Mouse (Mus musculus): ENCODE results near the gene 1700016K19Rik. TPM values are rescaled to one million over a fixed set of nuclear protein-coding genes. Genes with fewer than 3 reads are reported as not detected.

The 1700016K19Rik gene
- polyA plus RNA-seq, 1 experiment from 2014 or later, result 3.8 TPM

DNA sequence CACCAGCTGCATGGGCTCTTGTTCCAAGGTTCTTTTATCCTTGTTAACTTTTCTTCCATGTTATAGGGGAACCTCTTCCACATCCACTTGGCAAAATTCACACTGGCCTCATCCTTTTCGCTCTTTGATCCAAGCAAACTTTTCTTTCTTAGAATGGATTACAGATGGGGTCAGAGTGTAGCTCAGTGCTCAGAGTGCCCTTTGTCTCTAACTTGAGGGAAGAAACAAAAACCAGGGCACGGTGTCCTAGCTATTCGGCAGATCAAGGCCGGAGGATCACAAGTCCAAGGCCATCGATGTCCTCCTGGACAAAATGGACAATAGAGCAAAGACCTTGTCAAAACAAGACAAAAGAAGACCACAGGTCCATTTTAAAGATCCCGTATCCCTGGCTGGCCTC lies 31.0 kb upstream of the 1700016K19Rik start:
- H3K36me3 ChIP-seq, result no peaks in the 10 kb centered on the region
- H3K4me3 ChIP-seq, result no peak overlapping the region
- H3K9me3 ChIP-seq, result no peaks in the 10 kb centered on the region
- no peak for DNase-seq (ENCODE audit: low spot score)
- peaks cover 58% of the 10 kb centered on the region for H3K27me3 ChIP-seq (ENCODE audit: insufficient read depth, poor library complexity, severe bottlenecking)
- no peak overlapping the region for H3K27ac ChIP-seq
- 82% methylated on average over 6 of the region's 6 CpGs for WGBS
- peaks cover 51% of the 10 kb centered on the region for H3K4me1 ChIP-seq (replicated peaks)

DNA sequence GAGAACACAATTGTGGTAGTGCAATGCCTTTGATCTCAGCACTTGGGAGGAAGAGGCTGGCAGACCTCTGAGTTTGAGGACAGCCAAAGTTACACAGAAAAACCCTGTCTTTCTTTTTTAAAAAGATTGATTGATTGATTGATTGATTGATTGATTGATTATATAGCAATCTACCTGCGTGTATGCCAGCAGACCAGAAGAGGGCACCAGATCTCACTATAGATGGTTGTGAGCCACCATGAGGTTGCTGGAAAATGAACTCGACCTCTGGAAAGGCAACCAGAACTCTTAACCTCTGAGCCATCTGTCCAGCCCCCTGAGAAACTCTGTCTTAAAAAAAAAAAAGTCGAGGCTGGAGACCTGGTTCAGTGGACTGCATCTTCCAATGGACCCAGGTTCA lies 29.1 kb upstream of the 1700016K19Rik start:
- no peaks in the 10 kb centered on the region for H3K36me3 ChIP-seq
- 24% methylated on average over 3 of the region's 3 CpGs for WGBS
- no peak overlapping the region for H3K4me3 ChIP-seq
- peaks cover 46% of the 10 kb centered on the region for H3K27me3 ChIP-seq (ENCODE audit: insufficient read depth, poor library complexity, severe bottlenecking)
- 0 out of 2 replicates have a peak, but pooled peaks cover 3% of the 10 kb centered on the region for H3K9me3 ChIP-seq
- no peak for DNase-seq (ENCODE audit: low spot score)
- H3K4me1 ChIP-seq (replicated peaks), result peaks cover 32% of the 10 kb centered on the region
- H3K27ac ChIP-seq, result no peak overlapping the region

DNA sequence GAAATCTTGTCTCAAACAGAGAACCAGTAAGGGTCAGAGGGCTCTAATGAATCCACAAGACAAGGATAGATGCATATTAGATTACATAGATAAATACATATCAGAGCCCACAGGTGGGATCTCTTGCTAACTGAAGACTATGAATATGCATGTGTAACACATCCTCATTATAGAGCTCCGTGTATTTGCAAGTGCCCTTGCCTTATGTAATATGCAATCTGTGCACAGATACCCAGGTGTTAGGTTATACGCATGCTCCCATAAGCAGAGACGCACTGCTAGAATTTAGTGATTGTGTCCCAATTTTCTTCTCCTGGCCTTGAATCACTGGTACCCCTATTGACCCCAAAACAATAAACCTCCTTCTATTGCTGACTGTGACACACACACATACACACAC lies 27.5 kb upstream of the 1700016K19Rik start:
- Histone ChIP-seq H3K4me3 (no peak overlapping the region), H3K4me1 (replicated peaks) (peaks cover 17% of the 10 kb centered on the region), H3K36me3 (no peaks in the 10 kb centered on the region), H3K27me3 (ENCODE audit: insufficient read depth, poor library complexity, severe bottlenecking) (peaks cover 30% of the 10 kb centered on the region), H3K27ac (no peak overlapping the region), H3K9me3 (0 out of 2 replicates have a peak, but pooled peaks cover 3% of the 10 kb centered on the region)
- DNase-seq (ENCODE audit: low spot score), result no peak
- 85% methylated on average over 3 of the region's 3 CpGs for WGBS

DNA sequence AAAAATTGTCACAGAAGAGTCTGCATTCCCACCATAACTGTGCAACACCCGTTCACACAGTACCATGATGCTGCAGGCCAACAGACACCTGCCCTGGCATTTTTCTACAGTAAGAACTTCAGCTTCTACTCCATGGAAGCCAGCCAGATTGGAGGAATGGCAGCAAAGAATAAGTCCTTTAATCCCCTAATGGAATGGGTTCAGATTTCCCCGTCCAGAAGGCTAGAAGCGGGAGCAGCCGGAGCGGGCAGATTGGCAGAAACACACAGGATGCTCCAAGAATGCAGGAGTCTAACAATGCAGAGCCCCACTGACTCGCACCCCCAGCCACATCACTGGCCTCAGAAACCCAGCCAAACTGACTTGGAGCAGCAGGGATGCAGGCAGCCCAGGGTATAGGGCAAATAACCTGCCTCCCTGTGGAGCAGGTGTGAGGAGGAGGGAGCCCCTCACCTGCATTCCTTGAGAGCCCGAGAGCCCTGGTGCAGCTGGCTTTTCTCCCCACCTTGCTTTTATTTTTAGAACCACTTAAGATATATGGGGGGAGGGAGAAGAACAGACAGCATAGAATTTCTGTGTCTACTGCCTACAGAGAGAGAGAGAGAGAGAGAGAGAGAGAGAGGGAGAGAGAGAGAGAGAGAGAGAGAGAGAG lies 26.7 kb upstream of the 1700016K19Rik start:
- peaks cover 8% of the 10 kb centered on the region for H3K4me1 ChIP-seq (replicated peaks)
- DNase-seq (ENCODE audit: low spot score), result no peak
- no peaks in the 10 kb centered on the region for H3K36me3 ChIP-seq
- H3K9me3 ChIP-seq, result 0 out of 2 replicates have a peak, but pooled peaks cover 3% of the 10 kb centered on the region
- H3K27ac ChIP-seq, result no peak overlapping the region
- no peak overlapping the region for H3K4me3 ChIP-seq
- H3K27me3 ChIP-seq (ENCODE audit: insufficient read depth, poor library complexity, severe bottlenecking), result peaks cover 22% of the 10 kb centered on the region
- WGBS, result 35% methylated on average over 7 of the region's 7 CpGs

DNA sequence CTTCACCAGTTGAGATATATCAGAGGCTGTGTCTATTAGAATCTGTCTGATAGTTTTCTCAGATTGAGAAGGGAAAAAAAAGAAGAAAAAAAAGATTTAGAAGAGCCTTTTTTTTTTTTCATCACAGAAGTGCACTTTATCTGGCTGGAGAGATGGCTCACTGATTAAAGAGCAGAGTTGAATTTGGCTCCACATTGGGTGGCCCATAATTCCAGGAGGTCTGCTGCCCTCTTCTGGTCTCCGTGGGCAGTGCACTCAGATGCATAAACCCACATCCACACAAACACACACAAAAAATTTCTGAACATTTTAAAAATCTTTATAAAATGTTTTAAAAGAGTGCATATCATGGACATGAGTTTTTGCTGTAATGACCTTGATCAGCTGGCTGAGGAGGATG lies 25.7 kb upstream of the 1700016K19Rik start:
- Histone ChIP-seq H3K27ac (no peak overlapping the region), H3K27me3 (ENCODE audit: insufficient read depth, poor library complexity, severe bottlenecking) (peaks cover 13% of the 10 kb centered on the region), H3K4me3 (no peak overlapping the region), H3K4me1 (replicated peaks) (peaks cover 4% of the 10 kb centered on the region), H3K36me3 (no peaks in the 10 kb centered on the region), H3K9me3 (0 out of 2 replicates have a peak, but pooled peaks cover 3% of the 10 kb centered on the region)
- 95% methylated on average over 1 of the region's 1 CpGs for WGBS
- DNase-seq (ENCODE audit: low spot score), result no peak

DNA sequence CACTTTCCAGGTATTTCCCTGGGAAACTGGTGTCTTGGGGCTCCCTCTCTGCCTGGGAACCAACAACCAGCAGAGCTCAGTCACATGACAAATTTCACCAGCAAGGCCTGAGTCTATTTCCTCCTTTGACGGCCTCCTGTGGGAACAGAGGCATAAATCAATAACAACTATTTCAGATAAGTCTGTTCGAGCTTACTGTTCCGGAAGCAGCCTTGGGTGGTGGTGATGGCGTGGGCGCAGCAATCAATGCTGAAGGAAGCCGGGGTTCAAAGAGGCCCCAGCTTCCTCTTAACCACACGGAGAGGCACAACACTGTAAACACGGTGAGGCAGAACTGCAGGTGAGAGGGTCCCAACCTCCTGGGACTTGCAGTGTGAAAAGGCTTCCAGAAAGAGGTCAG lies 23.0 kb upstream of the 1700016K19Rik start:
- Histone ChIP-seq H3K4me3 (no peak overlapping the region), H3K4me1 (replicated peaks) (peaks cover 8% of the 10 kb centered on the region), H3K36me3 (no peaks in the 10 kb centered on the region), H3K27me3 (ENCODE audit: insufficient read depth, poor library complexity, severe bottlenecking) (no peaks in the 10 kb centered on the region), H3K9me3 (0 out of 2 replicates have a peak, but pooled peaks cover 3% of the 10 kb centered on the region), H3K27ac (no peak overlapping the region)
- 70% methylated on average over 8 of the region's 8 CpGs for WGBS
- DNase-seq (ENCODE audit: low spot score), result no peak

DNA sequence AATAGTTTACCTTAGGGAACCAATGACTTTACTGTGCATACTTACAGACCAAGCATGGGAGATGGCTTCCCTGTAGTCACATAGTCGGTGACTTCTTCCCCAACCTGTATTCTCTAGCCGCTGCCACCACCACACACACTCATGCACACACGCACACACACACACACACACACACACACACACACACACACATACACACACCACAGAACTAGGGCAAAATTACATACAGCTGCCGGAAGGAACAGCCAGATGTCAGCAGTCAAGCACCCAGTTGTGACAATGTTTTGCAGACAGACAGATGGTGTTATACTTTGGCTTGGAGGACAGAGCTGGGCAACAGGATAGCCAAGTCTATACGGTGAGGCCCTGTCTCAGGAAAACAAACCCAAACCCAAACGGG lies 21.7 kb upstream of the 1700016K19Rik start:
- WGBS, result 83% methylated on average over 6 of the region's 6 CpGs
- peaks cover 5% of the 10 kb centered on the region for H3K4me1 ChIP-seq (replicated peaks)
- H3K36me3 ChIP-seq, result no peaks in the 10 kb centered on the region
- 0 out of 2 replicates have a peak, but pooled peaks cover 3% of the 10 kb centered on the region for H3K9me3 ChIP-seq
- H3K27ac ChIP-seq, result no peak overlapping the region
- no peaks in the 10 kb centered on the region for H3K27me3 ChIP-seq (ENCODE audit: insufficient read depth, poor library complexity, severe bottlenecking)
- no peak overlapping the region for H3K4me3 ChIP-seq
- no peak for DNase-seq (ENCODE audit: low spot score)

DNA sequence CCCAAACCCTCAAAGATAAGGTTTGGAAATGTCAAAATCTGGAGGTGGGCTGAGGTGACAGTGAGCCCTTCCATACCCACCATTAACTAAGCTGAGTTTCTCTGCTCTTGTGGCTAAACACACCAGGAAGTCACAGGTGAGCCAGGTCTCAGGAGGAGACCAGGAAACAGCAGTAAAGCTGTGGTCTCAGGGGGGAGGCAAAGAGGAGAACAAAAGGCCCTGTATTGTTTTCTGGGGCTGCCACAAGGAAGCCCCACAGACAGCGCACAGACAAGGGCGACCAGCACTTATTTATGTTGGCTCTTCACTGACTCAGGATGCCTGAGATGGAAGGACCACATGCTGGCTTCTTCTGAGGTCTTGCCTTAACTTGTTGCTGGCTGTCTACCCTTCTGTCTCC lies 19.3 kb upstream of the 1700016K19Rik start:
- 30% methylated on average over 2 of the region's 2 CpGs for WGBS

DNA sequence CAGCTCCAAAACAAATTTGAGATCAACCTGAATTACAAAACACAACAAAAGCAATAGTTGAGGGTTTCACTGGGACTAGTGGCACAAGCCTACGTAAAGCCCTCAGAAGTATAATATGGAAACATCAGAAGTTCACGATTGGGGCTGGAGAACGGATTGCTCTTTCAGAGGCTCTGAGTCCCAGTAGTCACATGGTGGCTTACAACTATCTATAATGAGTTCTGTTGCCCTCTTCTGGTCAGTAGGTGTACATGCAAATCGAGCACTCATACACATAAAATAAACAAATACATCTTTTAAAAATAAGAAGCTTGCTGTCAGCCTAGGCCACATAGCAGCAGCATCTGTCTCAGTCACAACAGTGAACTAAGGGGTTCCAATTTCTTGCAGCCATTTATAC lies 16.5 kb upstream of the 1700016K19Rik start:
- H3K9me3 ChIP-seq, result no peaks in the 10 kb centered on the region
- no peak for DNase-seq (ENCODE audit: low spot score)
- no peaks in the 10 kb centered on the region for H3K36me3 ChIP-seq
- 0 out of 2 replicates have a peak, but pooled peaks cover 4% of the 10 kb centered on the region for H3K4me1 ChIP-seq (replicated peaks)
- H3K4me3 ChIP-seq, result no peak overlapping the region
- H3K27me3 ChIP-seq (ENCODE audit: insufficient read depth, poor library complexity, severe bottlenecking), result no peaks in the 10 kb centered on the region
- H3K27ac ChIP-seq, result no peak overlapping the region
- 78% methylated on average over 4 of the region's 4 CpGs for WGBS

More for the DNA sequence above, 19.3 kb upstream of the 1700016K19Rik start:
- H3K4me1 ChIP-seq (replicated peaks), result peaks cover 4% of the 10 kb centered on the region; the same call in 1 of the 2 replicates
- no peaks in the 10 kb centered on the region for H3K9me3 ChIP-seq
- no peak overlapping the region for H3K27ac ChIP-seq
- H3K36me3 ChIP-seq, result no peaks in the 10 kb centered on the region
- H3K27me3 ChIP-seq (ENCODE audit: insufficient read depth, poor library complexity, severe bottlenecking), result no peaks in the 10 kb centered on the region
- DNase-seq (ENCODE audit: low spot score), result no peak
- H3K4me3 ChIP-seq, result no peak overlapping the region

DNA sequence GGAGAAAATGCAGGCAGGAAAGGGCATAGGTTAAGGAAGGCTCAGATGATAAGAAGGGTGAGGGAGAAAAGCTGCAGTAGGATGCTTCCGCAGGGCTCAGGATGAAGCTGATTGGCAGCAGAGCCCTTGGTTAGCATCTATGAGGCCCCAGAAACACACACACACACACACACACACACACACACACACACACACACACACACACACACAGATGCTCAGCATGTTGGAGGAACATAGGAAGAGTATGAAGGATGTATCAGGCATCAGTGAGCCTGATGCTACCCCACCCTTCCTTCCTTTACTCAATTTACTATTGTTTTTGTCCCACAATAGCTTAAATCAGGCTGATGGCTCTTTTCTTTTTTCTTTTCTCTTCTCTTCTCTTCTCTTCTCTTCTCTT lies 15.1 kb upstream of the 1700016K19Rik start:
- H3K9me3 ChIP-seq, result no peaks in the 10 kb centered on the region
- H3K4me3 ChIP-seq, result no peak overlapping the region
- no peaks in the 10 kb centered on the region for H3K27me3 ChIP-seq (ENCODE audit: insufficient read depth, poor library complexity, severe bottlenecking)
- H3K36me3 ChIP-seq, result no peaks in the 10 kb centered on the region
- no peak for DNase-seq (ENCODE audit: low spot score)
- no peak overlapping the region for H3K27ac ChIP-seq
- H3K4me1 ChIP-seq (replicated peaks), result 0 out of 2 replicates have a peak, but pooled peaks cover 4% of the 10 kb centered on the region
- 83% methylated on average over 1 of the region's 1 CpGs for WGBS

DNA sequence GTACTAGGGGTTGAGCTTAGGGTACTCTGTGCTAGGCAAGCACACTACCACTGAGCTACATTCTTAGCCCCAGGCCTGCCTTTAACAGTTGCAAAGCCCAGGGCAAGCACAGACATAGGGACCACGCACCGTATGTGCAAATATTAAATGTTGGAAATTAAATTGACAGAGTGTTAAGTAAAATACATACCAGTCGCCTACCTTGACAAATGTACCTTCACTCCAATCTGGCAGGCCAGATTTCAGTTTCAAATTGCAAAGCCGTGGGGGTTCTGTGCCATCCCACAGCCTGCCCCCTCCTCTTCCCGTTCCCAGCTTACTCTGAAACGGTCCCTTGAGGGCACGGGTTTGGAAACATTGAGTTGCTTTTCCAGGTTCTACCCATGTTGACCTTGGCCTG lies 13.8 kb upstream of the 1700016K19Rik start:
- WGBS, result 82% methylated on average over 7 of the region's 7 CpGs
- H3K27ac ChIP-seq, result no peak overlapping the region
- no peak overlapping the region for H3K4me3 ChIP-seq
- no peaks in the 10 kb centered on the region for H3K4me1 ChIP-seq (replicated peaks)
- H3K9me3 ChIP-seq, result no peaks in the 10 kb centered on the region
- H3K27me3 ChIP-seq (ENCODE audit: insufficient read depth, poor library complexity, severe bottlenecking), result no peaks in the 10 kb centered on the region
- no peak for DNase-seq (ENCODE audit: low spot score)
- H3K36me3 ChIP-seq, result no peaks in the 10 kb centered on the region

DNA sequence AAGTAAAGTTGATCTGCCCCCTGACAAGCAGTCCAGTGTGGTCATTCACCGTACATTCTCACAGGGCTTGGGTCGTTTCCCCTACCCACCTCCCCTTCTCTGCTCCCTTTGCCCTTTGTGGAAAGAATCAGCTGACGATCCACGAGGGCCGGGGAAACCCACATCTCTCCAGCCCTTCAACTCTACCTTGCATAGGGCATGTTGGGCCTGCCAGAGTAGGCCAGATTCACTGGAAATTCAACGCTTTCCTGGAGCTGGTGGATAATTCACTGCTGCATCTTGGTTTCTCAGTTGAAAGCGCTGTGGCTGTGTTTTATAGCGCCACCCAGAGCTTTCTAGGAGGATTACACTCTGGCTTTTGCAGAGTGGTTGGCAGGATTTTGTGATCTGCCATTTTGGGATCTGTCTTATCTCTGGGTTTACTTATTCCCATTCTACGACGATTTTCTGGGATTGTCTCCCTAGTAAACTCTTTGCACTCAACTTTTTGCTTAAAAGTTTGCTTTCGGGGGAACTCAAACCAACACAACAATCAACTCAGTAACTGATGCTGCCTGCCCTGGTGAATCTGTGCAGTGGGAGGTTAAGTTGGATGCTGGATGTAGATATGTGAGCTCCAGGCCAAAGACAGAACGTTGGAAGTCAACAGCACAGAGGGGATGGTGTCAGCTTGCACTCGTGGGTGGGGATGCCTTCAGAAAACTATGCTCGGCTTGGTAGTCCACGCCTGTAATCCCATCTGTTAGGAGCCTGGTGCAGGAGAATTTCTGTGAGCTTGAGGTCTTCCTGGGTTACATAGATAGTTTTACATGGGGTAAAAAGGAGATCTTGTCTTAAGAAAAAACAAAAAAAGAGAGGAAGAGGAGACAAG lies 8.5 kb upstream of the 1700016K19Rik start:
- no peak for DNase-seq (ENCODE audit: low spot score)
- H3K27ac ChIP-seq, result no peak overlapping the region
- H3K9me3 ChIP-seq, result no peaks in the 10 kb centered on the region
- H3K4me1 ChIP-seq (replicated peaks), result 0 out of 2 replicates have a peak, but pooled peaks cover 5% of the 10 kb centered on the region
- 82% methylated on average over 15 of the region's 15 CpGs for WGBS
- H3K27me3 ChIP-seq (ENCODE audit: insufficient read depth, poor library complexity, severe bottlenecking), result no peaks in the 10 kb centered on the region
- H3K4me3 ChIP-seq, result no peak overlapping the region
- H3K36me3 ChIP-seq, result no peaks in the 10 kb centered on the region

DNA sequence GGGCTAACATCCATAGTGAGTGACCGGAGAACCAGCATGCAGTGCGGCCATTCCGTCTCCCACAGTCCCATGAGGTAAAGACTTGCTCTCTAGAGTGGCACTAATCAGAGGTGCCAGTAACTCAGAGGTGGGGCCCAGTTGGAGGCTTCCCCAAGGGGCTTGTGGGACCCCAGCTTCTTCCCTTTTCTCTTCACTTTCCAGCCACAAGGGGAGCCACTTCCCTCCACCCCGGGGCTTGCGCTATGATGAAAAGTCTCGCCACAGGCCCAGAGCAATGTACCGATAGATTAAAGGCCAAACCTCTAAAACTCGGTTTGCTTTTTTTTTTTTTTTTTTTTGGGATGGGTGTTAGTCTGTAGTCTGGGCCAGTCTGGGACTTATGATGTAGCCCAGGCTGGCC lies 7.8 kb upstream of the 1700016K19Rik start:
- no peak overlapping the region for H3K4me3 ChIP-seq
- no peaks in the 10 kb centered on the region for H3K27me3 ChIP-seq (ENCODE audit: insufficient read depth, poor library complexity, severe bottlenecking)
- DNase-seq (ENCODE audit: low spot score), result no peak
- H3K36me3 ChIP-seq, result no peaks in the 10 kb centered on the region
- no peaks in the 10 kb centered on the region for H3K9me3 ChIP-seq
- no peak overlapping the region for H3K27ac ChIP-seq
- H3K4me1 ChIP-seq (replicated peaks), result 0 out of 2 replicates have a peak, but pooled peaks cover 5% of the 10 kb centered on the region
- WGBS, result 89% methylated on average over 8 of the region's 8 CpGs

Measured in hindbrain, embryonic 10.5 days (tissue).